Mouse (Mus musculus) midbrain, embryonic 11.5 days (tissue): ENCODE results near the gene Hoxa13. TPM values are rescaled to one million over a fixed set of nuclear protein-coding genes. Genes with fewer than 3 reads are reported as not detected.

Source experiments
- ATAC-seq: fragments of 200-750 bp; cut with Nextera tagmentation; 2 replicates; pipeline ENCODE4 v1.8.0; 2017; ENCODE audit warnings: moderate TSS enrichment, moderate library complexity; ENCODE audit not compliant: low FRiP score
- DNase-seq: peaks from one replicate; pipeline ENCODE4 v3.0.0; 2015; ENCODE audit warnings: low spot score; ENCODE audit errors: missing footprints
- H3K27ac ChIP-seq: fragments of 300-500 bp; sonication (generic); 2 replicates; pipeline ENCODE4 v1.5.1; 2014; ENCODE audit warnings: low read depth, low read length
- H3K27me3 ChIP-seq: fragments of 300-500 bp; sonication (generic); 2 replicates; pipeline ENCODE4 v1.6.1; 2014; ENCODE audit warnings: mild to moderate bottlenecking, low read length, moderate library complexity, mixed read lengths; ENCODE audit not compliant: control insufficient read depth, insufficient read depth
- H3K36me3 ChIP-seq: fragments of 300-500 bp; sonication (generic); 2 replicates; pipeline ENCODE4 v1.6.1; 2014; ENCODE audit warnings: mild to moderate bottlenecking, low read length, moderate library complexity, mixed read lengths; ENCODE audit not compliant: control insufficient read depth, insufficient read depth
- H3K4me1 ChIP-seq: fragments of 300-500 bp; sonication (generic); 2 replicates; pipeline ENCODE4 v1.6.1; 2014; ENCODE audit warnings: low read length; ENCODE audit not compliant: control insufficient read depth, insufficient read depth
- H3K4me2 ChIP-seq: fragments of 300-500 bp; sonication (generic); 2 replicates; pipeline ENCODE4 v1.6.1; 2014; ENCODE audit warnings: mild to moderate bottlenecking, moderate library complexity
- H3K4me3 ChIP-seq: fragments of 300-500 bp; sonication (generic); 2 replicates; pipeline ENCODE4 v1.5.1; 2014; ENCODE audit warnings: low read depth, low read length
- H3K9ac ChIP-seq: fragments of 300-500 bp; sonication (generic); 2 replicates; pipeline ENCODE4 v1.6.1; 2014; ENCODE audit warnings: low read length
- H3K9me3 ChIP-seq: fragments of 300-500 bp; sonication (generic); 2 replicates; pipeline ENCODE4 v1.6.1; 2016; ENCODE audit warnings: low read length; ENCODE audit not compliant: control insufficient read depth
- WGBS: fragments of 180-500 bp; shearing (Covaris S2); extraction: QIAGEN DNeasy Blood & Tissue Kit; methylation state at CpG from one replicate; pipeline ENCODE4 v1.1.7; 2014; 5-methylcytosine and 5-hydroxymethylcytosine counted together
- polyA plus RNA-seq: library from polyadenylated mRNA; unstranded; fragments of >200 nt; fragmentation: Nextera tagmentation; extraction: Ambion mirVana; gene quantifications from 2 replicates; pipeline ENCODE4 v1.2.1, GENCODE M21; 2014

The Hoxa13 gene
- polyA plus RNA-seq, 1 experiment from 2014 or later = not detected

DNA sequence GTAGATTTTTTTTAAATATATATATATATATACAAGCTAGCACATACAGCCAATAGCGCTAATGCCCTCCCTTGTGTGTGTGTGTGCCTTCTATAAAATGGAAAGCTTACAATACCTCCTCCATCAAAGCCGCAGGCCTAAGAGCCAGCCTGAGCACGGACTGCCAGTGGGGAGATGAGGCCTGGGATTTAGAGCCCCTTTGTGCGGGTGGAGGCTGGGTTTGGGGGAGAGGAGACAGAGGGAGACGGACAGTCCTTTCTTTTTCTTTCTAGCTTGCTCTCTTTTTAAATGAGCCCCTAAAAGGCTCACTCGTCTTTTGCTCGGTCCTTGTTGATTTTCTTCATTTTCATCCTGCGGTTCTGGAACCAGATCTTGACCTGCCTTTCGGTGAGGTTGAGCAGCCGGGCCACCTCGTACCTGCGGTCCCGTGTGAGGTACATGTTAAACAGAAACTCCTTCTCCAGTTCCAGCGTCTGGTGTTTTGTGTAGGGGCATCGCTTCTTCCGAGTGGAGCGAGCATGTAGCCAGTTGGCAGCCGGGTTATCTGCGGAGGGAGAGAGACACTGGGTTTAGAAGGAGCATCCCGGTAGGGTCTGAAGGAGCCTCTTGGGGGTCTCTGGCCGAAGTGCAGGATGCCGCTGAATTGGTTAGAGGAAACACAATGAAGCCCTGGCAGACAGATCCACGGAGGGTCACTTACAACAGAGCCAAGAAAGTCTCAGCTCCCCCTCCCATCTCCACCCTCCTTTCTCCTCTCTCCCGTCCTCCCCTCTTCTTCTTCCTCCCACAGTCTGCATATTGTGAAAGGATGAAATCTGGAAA is 36.5 kb downstream of the Hoxa13 start:
- 2% methylated on average over 24 of the region's 24 CpGs for WGBS
- no peak for ATAC-seq
- H3K4me1 ChIP-seq = 0 out of 2 replicates have a peak, but pooled peaks cover 2% of the 10 kb centered on the region
- peaks cover 98% of the 10 kb centered on the region for H3K27me3 ChIP-seq
- no peak overlapping the region for H3K4me2 ChIP-seq
- H3K9ac ChIP-seq = no peak overlapping the region
- H3K9me3 ChIP-seq = no peaks in the 10 kb centered on the region
- H3K36me3 ChIP-seq = no peaks in the 10 kb centered on the region
- peak; percentile 96 for DNase-seq
- no peak overlapping the region for H3K4me3 ChIP-seq
- H3K27ac ChIP-seq = no peak overlapping the region

GRCm38 (mm10) chr6:52222729-52223128 is 38.0 kb downstream of the Hoxa13 start:
- H3K4me1 ChIP-seq = peaks cover 2% of the 10 kb centered on the region; the same call in 1 of the 2 replicates
- no peak overlapping the region for H3K4me2 ChIP-seq
- DNase-seq (no peak), ATAC-seq (no peak)
- H3K36me3 ChIP-seq = no peaks in the 10 kb centered on the region
- no peak overlapping the region for H3K4me3 ChIP-seq
- peaks cover 100% of the 10 kb centered on the region for H3K27me3 ChIP-seq
- H3K9me3 ChIP-seq = no peaks in the 10 kb centered on the region
- no peak overlapping the region for H3K27ac ChIP-seq
- H3K9ac ChIP-seq = no peak overlapping the region
- WGBS = 10% methylated on average over 13 of the region's 13 CpGs

- H3K4me2 ChIP-seq = no peak overlapping the region
- DNase-seq (peak; percentile 96), ATAC-seq (no peak)
- H3K4me1 ChIP-seq = peaks cover 7% of the 10 kb centered on the region
- H3K9me3 ChIP-seq = no peaks in the 10 kb centered on the region
- H3K4me3 ChIP-seq = no peak overlapping the region; the same call in 1 of the 2 replicates
- peaks cover 100% of the 10 kb centered on the region for H3K27me3 ChIP-seq
- WGBS = 8% methylated on average over 21 of the region's 21 CpGs
- H3K9ac ChIP-seq = no peak overlapping the region
- H3K36me3 ChIP-seq = no peaks in the 10 kb centered on the region
- H3K27ac ChIP-seq = no peak overlapping the region
Observed at GRCm38 (mm10) chr6:52221993-52222685, 38.5 kb downstream of the Hoxa13 start.

DNA sequence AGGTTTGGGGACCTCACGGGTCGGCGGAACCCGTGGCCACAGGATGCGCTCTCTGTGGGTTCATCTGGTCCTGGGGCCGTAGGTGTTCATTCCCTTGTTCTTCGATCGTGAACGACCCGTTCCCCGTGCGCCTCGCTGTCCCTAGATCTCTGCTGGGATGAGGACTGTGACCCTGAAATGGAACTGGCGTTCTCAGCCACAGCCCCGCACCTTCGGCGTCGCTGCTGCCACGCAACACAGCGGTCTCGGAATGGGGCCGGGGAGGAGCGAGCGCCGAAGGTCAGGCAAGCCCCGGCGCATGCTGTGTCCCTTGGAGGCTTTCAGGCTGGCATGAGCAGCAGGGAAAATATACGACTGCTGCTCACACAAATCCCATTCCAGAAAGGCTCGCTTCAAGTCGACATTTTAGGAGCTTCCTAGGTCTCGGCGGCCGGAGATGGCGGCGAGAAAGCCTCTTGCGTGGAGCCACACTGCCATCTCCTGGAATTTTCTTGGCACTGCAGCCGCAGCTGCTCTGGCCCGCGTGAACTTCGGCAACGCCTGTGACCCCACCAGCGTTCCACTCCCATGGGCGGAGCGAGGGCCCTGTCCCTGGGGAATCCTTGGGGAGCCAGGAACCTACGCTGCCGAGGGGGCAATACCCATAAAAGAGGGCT is 39.2 kb downstream of the Hoxa13 start, which contains the start of gene Hoxa7:
TSS of gene Hoxa7 (minus strand) at position 518 of the 656 bp plus-strand sequence.
- H3K9ac ChIP-seq = 0 out of 2 replicates have a peak within 1 kb of the TSS, but pooled peaks have one; percentile 12
- DNase-seq (peak; percentile 96), ATAC-seq (peak; percentile 58; the same call in 1 of the 2 replicates)
- peaks cover 100% of the 10 kb centered on the region for H3K27me3 ChIP-seq
- H3K36me3 ChIP-seq = no peaks in the 10 kb centered on the region
- WGBS = under 1% methylated on average over 46 of the region's 46 CpGs
- H3K4me2 ChIP-seq = peak within 1 kb of the TSS; percentile 66
- H3K4me1 ChIP-seq = peaks cover 11% of the 10 kb centered on the region
- no peak within 1 kb of the TSS for H3K27ac ChIP-seq
- H3K9me3 ChIP-seq = no peaks in the 10 kb centered on the region
- peak within 1 kb of the TSS; percentile 32 for H3K4me3 ChIP-seq

- 6% methylated on average over 12 of the region's 12 CpGs for WGBS
- ATAC-seq (no peak), DNase-seq (peak; percentile 95)
- Histone ChIP-seq H3K4me3 (no peak overlapping the region), H3K9ac (no peak overlapping the region), H3K27ac (no peak overlapping the region), H3K9me3 (no peaks in the 10 kb centered on the region), H3K4me2 (no peak overlapping the region; the same call in 1 of the 2 replicates), H3K36me3 (no peaks in the 10 kb centered on the region), H3K27me3 (peaks cover 100% of the 10 kb centered on the region), H3K4me1 (peaks cover 11% of the 10 kb centered on the region)
Observed at GRCm38 (mm10) chr6:52220865-52221310, 39.8 kb downstream of the Hoxa13 start.

GRCm38 (mm10) chr6:52220003-52220864 is 40.4 kb downstream of the Hoxa13 start:
- no peaks in the 10 kb centered on the region for H3K9me3 ChIP-seq
- H3K27me3 ChIP-seq = peaks cover 100% of the 10 kb centered on the region
- no peak overlapping the region for H3K4me3 ChIP-seq
- no peak for ATAC-seq
- 12% methylated on average over 32 of the region's 32 CpGs for WGBS
- H3K36me3 ChIP-seq = no peaks in the 10 kb centered on the region
- H3K9ac ChIP-seq = no peak overlapping the region
- no peak overlapping the region for H3K4me2 ChIP-seq
- H3K27ac ChIP-seq = no peak overlapping the region
- peaks cover 11% of the 10 kb centered on the region for H3K4me1 ChIP-seq
- peak; percentile 96 for DNase-seq

- ATAC-seq (no peak), DNase-seq (peak; percentile 97)
- Histone ChIP-seq H3K27me3 (peaks cover 100% of the 10 kb centered on the region), H3K4me1 (peaks cover 11% of the 10 kb centered on the region), H3K9ac (no peak overlapping the region), H3K27ac (no peak overlapping the region), H3K36me3 (no peaks in the 10 kb centered on the region), H3K4me2 (no peak overlapping the region), H3K9me3 (no peaks in the 10 kb centered on the region), H3K4me3 (no peak overlapping the region)
- WGBS = 15% methylated on average over 9 of the region's 9 CpGs
Observed at GRCm38 (mm10) chr6:52219234-52219942, 41.3 kb downstream of the Hoxa13 start.
